Mouse (Mus musculus) gastrocnemius, postnatal 36 days (tissue): ENCODE data around the gene Zfhx2. TPM values are rescaled to one million over a fixed set of nuclear protein-coding genes. Genes with fewer than 3 reads are reported as not detected.
A peak's percentile ranks its signal among the peaks of the same experiment; 100 is the strongest.
"Not testable (repeated sequence)": the region's sequence is repeated elsewhere in the genome, so short reads cannot be mapped to it uniquely, and the experiment has no call there.

Experiments used
- DNase-seq, 2 experiments: peaks; one replicate each; pipeline ENCODE4 v3.0.0; 2022
- intact Hi-C: fragments of 180-260 bp; cut with DNase I; formaldehyde crosslinking; loops from one replicate; pipeline ENCODE4 v1.15.1; 2025
- total RNA-seq, 2 experiments: library from RNA; stranded (reverse); gene quantifications; 2 replicates each; pipeline ENCODE4 v1.2.3; 2021

The Zfhx2 gene
- total RNA-seq, 2 experiments from 2014 or later = 3.5 to 3.7 TPM

DNA sequence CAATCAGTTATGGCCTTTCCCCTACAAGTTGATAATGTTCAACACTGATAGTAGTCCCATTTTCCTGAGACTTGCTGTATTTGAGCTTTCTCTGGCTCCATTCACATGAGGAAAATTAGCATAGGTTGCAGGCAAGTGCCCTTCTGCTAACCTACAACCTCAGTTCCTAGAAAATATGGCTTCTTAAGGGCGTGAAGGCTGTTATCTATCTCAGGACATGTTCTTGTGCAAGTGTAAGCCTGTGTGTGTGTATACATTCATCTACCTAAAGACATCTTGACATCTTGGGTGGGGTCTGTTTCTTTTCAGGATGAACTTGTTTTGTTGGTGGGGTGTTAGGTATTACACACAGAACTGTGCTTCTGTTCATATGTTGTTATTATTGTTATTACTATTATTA is 33.1 kb downstream of the Zfhx2 start:
- DNase-seq = no peak
- intact Hi-C loops = no loop called here

DNA sequence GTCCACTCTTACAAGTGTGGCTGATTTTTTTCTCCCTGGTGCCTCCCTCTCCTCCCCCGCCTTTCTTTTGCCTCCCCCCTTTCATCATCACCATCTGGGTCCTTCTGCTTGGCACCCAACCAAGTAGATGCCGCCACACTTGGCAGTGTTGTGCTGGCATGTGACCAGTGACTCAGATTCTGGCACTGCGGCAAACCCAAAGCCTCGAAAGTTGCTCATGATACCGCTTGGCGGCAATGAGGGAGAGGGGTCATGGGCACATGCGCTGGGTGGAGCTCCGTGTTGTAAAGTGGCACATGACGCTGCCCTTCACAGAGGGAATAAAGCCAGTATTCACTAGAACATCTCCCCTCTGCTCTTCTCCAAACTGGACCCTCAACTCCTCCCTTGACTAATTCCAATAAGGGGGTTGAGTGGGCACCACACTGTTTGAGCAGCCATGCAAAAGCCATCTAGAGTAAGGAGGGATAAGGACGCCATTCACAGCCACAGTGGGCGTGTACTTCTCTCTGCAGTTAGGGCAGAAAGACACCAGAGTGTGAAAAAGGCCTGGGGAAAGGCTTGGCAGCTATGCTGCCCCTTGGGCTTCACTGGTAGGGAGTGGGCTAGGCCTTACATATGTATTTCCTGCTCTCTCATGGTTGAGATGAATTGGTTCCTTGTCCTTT is 36.8 kb downstream of the Zfhx2 start:
- no peak for DNase-seq
- intact Hi-C loops = no loop called here

GRCm38 (mm10) chr14:55054191-55054749 is 37.9 kb downstream of the Zfhx2 start:
- no peak for DNase-seq
- intact Hi-C loops = no loop called here

GRCm38 (mm10) chr14:55053708-55054190 is 38.4 kb downstream of the Zfhx2 start:
- no peak for DNase-seq
- intact Hi-C loops = no loop called here

- no peak for DNase-seq
- intact Hi-C loops = no loop called here
Measured at GRCm38 (mm10) chr14:55053050-55053449, 39.1 kb downstream of the Zfhx2 start.

GRCm38 (mm10) chr14:55052496-55052895 is 39.6 kb downstream of the Zfhx2 start:
- intact Hi-C loops = no loop called here
- no peak for DNase-seq

DNA sequence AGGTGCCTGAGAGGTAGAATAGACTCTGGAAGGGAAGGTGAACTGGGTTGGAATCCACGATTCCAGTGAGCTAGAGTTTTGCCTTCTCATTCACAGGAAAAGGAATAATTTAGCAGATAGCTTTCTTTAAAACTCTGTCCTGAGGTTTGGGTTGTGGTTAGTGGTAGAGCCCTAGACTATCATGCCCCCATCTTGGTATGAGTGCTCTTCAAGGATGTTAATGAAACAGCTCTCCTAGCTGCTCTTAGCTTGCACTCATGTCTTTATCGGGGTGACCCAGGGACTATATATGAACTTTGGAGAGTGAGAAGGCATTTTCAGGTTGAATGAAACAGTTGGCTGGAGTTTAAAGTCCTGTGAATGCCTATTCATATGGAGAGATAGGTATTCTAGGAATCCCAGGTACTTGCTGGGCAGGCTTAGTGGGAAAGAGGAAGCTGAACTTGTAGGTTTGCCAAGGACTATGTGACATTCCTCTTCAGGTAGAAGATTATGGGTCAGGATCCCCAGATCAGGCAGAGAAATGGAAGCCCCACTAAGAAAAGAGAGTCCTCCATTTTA is 44.1 kb downstream of the Zfhx2 start:
- no peak for DNase-seq
- intact Hi-C loops = no loop called here

GRCm38 (mm10) chr14:55043694-55044093 is 48.4 kb downstream of the Zfhx2 start:
- intact Hi-C loops, DNase-seq: not testable (repeated sequence)

DNA sequence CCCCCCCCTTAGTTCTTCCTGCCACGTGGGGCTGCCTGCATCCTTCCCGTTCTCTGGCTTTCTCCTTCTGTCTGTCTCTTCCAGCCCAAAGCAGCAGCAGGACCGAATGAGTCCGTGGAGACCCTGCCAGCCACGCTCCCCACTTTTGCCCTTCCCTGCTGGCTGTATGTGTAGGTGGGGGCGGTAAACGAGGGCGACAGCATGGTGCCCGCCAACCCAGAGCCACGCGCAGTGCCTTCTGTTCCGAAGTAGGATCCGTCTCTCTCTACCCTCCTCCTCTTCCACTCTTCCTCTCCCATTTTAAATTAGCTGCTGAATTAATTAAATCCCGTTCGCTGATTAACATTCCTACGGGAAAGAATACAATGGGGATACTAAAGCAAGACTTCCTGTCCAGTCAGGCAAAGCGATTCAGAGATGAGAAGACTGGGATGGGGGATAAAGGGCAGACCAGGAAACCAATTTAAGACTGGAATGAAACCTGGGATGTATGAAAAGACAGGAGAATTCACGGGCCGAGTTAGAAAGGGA is 59.4 kb downstream of the Zfhx2 start:
- no peak for DNase-seq
- intact Hi-C loops = no loop called here

GRCm38 (mm10) chr14:55029034-55029698 is 63.0 kb downstream of the Zfhx2 start:
- no peak for DNase-seq
- intact Hi-C loops = loop anchor here (5.0 kb wide), 1 partner anchor 73 kb away; no protein-coding TSS in a partner anchor

GRCm38 (mm10) chr14:55028333-55028835 is 63.7 kb downstream of the Zfhx2 start:
- intact Hi-C loops = loop anchor here (5.0 kb wide), 1 partner anchor 74 kb away; no protein-coding TSS in a partner anchor
- DNase-seq = no peak

- DNase-seq = no peak
- intact Hi-C loops = loop anchor here (2.0 to 5.0 kb wide), 2 partner anchors 51 to 75 kb away; no protein-coding TSS in a partner anchor
Measured at GRCm38 (mm10) chr14:55027653-55028052, 64.5 kb downstream of the Zfhx2 start.

DNA sequence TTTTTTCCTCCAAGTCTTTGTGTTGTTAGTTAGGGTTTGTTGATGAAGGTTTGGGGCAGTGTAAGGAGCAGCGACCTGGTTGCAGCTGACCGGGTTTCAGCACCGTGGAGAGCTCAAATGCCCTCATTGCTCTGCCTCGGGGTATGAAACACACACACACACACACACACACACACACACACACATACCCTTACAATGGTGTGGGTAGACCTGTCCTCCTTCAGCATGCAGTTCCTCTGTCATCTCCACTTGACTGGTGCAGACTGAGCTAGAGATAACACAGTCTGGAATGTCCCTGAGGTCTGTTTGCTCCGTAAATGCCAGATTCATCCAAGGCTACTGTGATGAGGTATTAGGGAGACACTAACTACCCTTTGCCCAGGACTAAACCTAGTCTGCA is 64.9 kb downstream of the Zfhx2 start:
- intact Hi-C loops = loop anchor here (2.0 to 5.0 kb wide), 2 partner anchors 52 to 75 kb away; no protein-coding TSS in a partner anchor

DNA sequence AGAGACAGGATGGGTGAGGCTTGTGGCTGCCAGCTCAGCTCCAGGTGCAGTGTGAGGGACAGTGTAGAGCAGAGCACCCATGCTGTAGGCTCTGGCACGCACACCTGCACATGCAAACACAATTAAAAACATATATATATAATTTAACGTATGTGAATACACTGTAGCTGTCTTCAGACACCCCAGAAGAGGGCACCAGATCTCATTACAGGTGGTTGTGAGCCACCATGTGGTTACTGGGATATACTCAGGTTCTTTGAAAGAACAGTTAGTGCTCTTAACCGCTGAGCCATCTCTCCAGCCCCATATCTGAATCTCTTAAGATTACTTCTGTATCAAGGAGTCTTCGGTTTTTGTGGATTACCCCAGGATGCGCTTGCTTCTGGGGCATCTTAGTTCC is 66.6 kb downstream of the Zfhx2 start:
- DNase-seq = no peak
- intact Hi-C loops = loop anchor here (5.0 kb wide), 1 partner anchor 77 kb away; no protein-coding TSS in a partner anchor

More for the DNA sequence above, 64.9 kb downstream of the Zfhx2 start:
- no peak for DNase-seq

GRCm38 (mm10) chr14:55024236-55024635 is 67.9 kb downstream of the Zfhx2 start:
- peak; percentile 24 to 29 for DNase-seq
- intact Hi-C loops = no loop called here

DNA sequence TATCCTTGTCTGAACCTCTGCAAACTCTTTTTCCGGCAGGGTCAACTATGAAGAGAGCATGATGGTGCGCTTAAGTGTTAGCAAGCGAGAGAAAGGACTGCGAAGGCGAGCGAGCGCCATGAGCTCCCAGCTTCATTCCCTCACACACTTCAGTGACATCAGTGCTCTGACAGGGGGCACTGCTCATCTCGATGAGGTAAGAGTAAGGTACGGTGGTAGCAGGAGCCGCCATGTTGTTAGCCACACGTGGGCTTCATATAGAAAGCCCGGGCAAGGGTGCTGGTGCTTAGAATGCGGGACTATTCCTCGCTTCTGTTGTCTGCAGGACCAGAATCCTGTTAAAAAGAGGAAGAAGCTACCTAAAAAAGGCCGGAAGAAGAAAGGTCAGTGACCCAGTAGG is 69.1 kb downstream of the Zfhx2 start:
- DNase-seq = no peak
- intact Hi-C loops = no loop called here

DNA sequence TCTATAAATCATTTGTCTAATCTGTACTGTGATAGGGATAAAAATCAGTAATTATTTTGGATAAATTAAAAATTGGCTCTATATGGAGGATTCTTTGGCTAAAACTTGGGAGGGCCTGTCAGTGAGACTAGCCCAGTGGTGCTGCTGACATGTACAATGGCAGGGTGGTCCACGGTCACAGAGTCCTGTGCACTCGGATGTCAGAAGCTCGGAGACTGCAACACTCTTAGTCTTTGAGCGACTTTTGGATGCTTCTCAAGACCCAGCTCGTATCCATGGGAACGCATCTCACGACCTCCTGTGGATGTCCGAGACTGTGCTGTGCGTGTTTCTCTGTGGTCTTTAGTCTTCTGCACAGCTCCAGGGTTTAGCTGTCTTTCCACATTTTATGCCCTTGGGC is 71.7 kb downstream of the Zfhx2 start:
- intact Hi-C loops = no loop called here
- no peak for DNase-seq

DNA sequence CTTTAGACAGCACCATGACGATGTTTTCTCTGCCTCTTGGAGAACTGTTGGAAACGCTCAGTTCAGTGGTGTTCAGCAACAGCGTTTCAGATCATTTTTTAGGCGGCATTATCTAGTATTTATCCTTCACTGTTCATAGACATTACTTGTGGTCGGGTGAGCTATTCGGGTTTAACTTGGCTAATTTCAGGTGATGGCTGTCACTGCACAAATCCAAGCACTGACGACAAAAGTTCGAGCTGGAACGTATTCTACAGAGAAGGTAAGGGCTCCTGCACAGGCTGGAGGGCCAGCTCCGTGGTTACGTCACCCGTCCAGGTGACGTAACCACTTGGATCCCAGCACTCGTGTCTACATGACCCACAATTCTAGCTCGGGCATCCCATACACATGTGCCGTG is 75.2 kb downstream of the Zfhx2 start:
- DNase-seq = no peak
- intact Hi-C loops = no loop called here

DNA sequence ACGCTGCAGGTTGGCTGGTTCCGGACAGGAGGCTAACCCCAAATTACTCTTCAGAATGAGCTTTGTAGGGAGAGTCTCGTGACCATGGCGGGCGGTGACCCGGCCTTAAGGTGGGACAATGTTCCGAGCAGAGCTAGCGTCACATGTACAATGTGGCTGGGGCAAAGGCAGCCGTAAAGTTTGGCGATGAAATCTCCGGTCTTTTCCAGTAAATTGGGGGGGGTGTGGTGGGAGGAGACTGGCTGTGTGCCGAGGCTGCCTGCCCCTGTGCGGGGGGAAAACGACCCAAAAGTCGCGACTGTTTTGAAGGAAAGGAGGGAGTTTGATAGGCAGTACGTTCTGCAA is 76.4 kb downstream of the Zfhx2 start:
- DNase-seq = no peak
- intact Hi-C loops = loop anchor here (2.0 kb wide), 1 partner anchor 115 kb away; no protein-coding TSS in a partner anchor

DNA sequence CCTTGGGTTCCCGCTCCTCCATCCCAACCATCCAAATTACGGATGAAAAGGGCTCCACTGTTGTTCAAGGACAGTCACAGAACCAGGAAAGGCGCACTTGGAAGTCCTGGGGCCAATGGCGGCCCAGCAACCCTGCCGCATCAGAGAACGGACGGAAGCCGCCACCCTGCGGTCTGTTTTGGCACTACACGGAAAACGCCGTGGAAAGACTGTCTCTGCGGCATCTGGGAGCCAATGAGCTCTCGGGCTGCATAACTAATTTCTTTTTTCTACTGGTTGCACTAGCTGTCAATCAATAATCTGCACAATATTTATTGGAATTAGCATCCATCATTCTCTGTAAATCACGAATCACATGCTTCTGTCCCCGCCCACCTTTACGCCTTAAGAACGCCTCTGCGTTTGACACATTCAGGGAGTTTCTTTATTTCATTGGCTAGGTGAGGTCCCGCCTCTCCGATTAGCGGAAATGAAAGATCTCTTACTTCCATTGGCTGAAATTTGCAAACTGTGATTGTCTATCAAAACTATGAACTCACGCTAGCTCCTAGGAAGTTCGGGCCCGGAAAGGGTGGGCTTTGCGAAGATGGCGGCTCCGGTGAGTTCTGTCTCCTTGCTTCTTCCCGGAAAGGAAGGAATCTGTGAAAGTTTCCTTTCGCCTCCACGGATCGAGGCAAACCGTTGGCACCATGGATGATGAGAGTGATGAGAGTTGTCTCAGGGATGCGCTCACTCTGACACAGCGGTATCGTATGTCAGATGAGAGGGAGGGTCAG is 76.9 kb downstream of the Zfhx2 start, which contains the start of gene Ngdn:
Gene Ngdn (plus strand): TSS at position 464 of the 776 bp plus-strand sequence.
- intact Hi-C loops = loop anchor here (2.0 kb wide), 1 partner anchor 114 kb away; no protein-coding TSS in a partner anchor
- peak; percentile 95 to 99 for DNase-seq
